Mouse (Mus musculus): Measurements from ENCODE around the gene Car1. TPM values are rescaled to one million over a fixed set of nuclear protein-coding genes. Genes with fewer than 3 reads are reported as not detected.
"Not testable (repeated sequence)": the region's sequence is repeated elsewhere in the genome, so short reads cannot be mapped to it uniquely, and the experiment has no call there.

The Car1 gene
- polyA plus RNA-seq, 1 experiment from 2014 or later, result not detected

DNA sequence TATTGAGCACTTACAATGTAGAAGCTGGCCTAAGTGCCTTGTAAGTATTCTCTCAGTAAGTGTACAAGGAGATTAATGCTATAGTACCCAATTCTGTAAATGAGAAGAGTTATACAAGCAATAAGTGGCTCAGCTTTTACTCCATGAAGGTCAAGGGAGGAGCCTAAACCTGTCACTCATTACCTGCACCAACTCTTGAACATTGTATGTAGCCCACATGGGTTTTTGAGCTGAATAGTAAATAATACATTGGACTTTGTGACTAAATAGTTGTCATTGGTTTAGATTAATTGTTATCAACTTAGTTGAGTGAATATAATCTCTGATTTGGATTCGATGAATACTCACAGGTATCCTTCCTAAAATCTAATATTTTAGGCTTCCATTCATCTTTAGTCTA is 35.7 kb downstream of the Car1 start:
- DNase-seq; H3K4me3 ChIP-seq (replicated peaks; ENCODE audit: low read depth, low read length); H3K4me1 ChIP-seq (ENCODE audit: control insufficient read depth, insufficient read depth, low read length); H3K9ac ChIP-seq (replicated peaks; ENCODE audit: low read length); H3K27me3 ChIP-seq (ENCODE audit: control insufficient read depth, insufficient read depth, low read length); ATAC-seq (ENCODE audit: low FRiP score, low TSS enrichment); H3K36me3 ChIP-seq (ENCODE audit: control insufficient read depth, insufficient read depth, low read length); H3K4me2 ChIP-seq (ENCODE audit: low read length); H3K9me3 ChIP-seq (ENCODE audit: control insufficient read depth, low read length); H3K27ac ChIP-seq (replicated peaks; ENCODE audit: low read depth, low read length): not testable (repeated sequence)
- 90% methylated on average over 1 of the region's 1 CpGs for WGBS

DNA sequence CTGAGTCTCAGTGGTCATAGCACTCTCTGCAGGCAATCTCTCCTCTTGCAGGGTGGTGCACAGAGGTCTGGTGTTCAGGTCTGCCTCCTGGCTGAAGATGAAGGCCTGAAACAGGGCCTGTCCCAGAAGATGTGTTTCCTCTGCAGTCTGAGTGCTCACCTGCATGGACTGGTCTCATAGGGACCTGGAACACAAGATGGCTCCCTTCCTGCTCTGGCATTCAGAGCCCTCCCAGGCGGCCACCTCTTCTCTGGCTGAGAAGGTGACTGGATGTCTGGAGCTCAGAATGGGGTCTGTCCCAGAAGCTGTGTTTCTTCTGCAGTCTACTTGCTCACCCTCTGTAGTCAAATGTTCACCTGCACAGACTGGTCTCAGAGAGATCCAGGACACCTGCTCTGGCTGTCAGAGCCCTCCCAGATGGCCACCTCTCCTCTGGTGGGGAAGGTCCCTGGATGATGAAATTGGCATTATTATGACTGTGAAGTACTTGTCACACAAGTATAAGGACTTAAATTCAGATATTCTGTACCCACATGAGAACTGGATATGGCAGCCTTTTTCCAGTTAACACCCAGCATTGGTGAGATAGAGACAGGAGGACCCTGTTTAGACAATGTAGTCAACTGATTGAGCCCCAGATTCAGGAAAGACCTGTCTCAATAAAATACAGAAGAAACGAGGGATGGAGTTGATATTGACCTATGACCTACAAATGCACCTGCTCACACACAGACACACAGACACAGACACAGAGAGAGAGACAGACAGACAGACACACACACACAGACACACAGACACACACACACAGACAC is 43.2 kb downstream of the Car1 start:
- Histone ChIP-seq H3K9ac (replicated peaks; ENCODE audit: low read length) (no peak overlapping the region), H3K4me1 (ENCODE audit: control insufficient read depth, insufficient read depth, low read length) (no peaks in the 10 kb centered on the region), H3K4me3 (replicated peaks; ENCODE audit: low read depth, low read length) (no peak overlapping the region), H3K4me2 (ENCODE audit: low read length) (no peak overlapping the region), H3K36me3 (ENCODE audit: control insufficient read depth, insufficient read depth, low read length) (no peaks in the 10 kb centered on the region), H3K27ac (replicated peaks; ENCODE audit: low read depth, low read length) (no peak overlapping the region), H3K9me3 (ENCODE audit: control insufficient read depth, low read length) (no peaks in the 10 kb centered on the region), H3K27me3 (ENCODE audit: control insufficient read depth, insufficient read depth, low read length) (no peaks in the 10 kb centered on the region)
- ATAC-seq (ENCODE audit: low FRiP score, low TSS enrichment), result no peak
- DNase-seq, result no peak
- WGBS, result 73% methylated on average over 2 of the region's 2 CpGs

DNA sequence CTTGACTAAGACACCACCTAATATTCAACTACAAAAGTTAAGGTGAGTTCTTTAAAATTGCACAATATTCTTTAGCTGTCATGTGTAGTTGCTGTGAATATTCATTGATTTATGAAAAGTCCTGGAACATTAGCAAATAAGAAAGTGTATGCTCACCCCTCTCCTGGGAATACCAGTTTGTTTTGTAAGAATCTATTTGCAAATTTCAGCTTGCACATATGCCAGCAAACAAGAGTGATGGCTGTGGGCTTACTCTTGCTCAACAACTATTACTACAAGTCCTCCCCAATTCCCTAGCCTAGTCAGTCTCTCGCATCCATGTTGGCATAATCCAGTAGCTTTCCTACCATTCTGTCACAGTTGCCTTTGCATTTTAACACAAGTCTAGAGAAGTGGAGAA is 52.5 kb downstream of the Car1 start:
- no peak for ATAC-seq (ENCODE audit: low FRiP score, low TSS enrichment)
- H3K4me1 ChIP-seq (ENCODE audit: control insufficient read depth, insufficient read depth, low read length), result no peaks in the 10 kb centered on the region
- WGBS, result 93% methylated on average over 1 of the region's 1 CpGs
- DNase-seq, result no peak
- H3K4me3 ChIP-seq (replicated peaks; ENCODE audit: low read depth, low read length), result no peak overlapping the region
- H3K9ac ChIP-seq (replicated peaks; ENCODE audit: low read length), result no peak overlapping the region
- no peaks in the 10 kb centered on the region for H3K9me3 ChIP-seq (ENCODE audit: control insufficient read depth, low read length)
- H3K27me3 ChIP-seq (ENCODE audit: control insufficient read depth, insufficient read depth, low read length), result no peaks in the 10 kb centered on the region
- H3K4me2 ChIP-seq (ENCODE audit: low read length), result no peak overlapping the region
- H3K27ac ChIP-seq (replicated peaks; ENCODE audit: low read depth, low read length), result no peak overlapping the region
- no peaks in the 10 kb centered on the region for H3K36me3 ChIP-seq (ENCODE audit: control insufficient read depth, insufficient read depth, low read length)

DNA sequence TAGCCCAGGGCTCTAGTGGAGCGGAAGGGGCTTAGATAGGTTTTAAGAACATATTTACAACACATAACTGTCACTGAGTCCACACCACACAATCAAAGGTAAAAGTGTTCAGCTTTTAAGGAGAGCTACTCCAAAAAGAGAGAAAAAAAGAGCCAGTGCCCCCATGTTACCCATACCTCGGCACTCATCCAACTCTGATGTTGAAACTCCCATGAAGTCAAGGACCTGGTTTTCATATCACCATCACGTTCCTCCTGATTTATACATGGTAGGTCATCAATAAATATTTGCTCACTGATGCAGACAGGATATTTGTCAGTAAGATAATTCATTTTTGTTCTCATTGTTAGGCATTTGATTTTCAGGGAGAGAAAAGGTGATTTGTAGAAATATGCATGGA is 62.1 kb downstream of the Car1 start:
- Histone ChIP-seq H3K36me3 (ENCODE audit: control insufficient read depth, insufficient read depth, low read length) (no peaks in the 10 kb centered on the region), H3K4me3 (replicated peaks; ENCODE audit: low read depth, low read length) (no peak overlapping the region), H3K27ac (replicated peaks; ENCODE audit: low read depth, low read length) (no peak overlapping the region), H3K4me2 (ENCODE audit: low read length) (no peak overlapping the region), H3K9ac (replicated peaks; ENCODE audit: low read length) (no peak overlapping the region), H3K4me1 (ENCODE audit: control insufficient read depth, insufficient read depth, low read length) (no peaks in the 10 kb centered on the region), H3K9me3 (ENCODE audit: control insufficient read depth, low read length) (no peaks in the 10 kb centered on the region), H3K27me3 (ENCODE audit: control insufficient read depth, insufficient read depth, low read length) (no peaks in the 10 kb centered on the region)
- DNase-seq, result no peak
- ATAC-seq (ENCODE audit: low FRiP score, low TSS enrichment), result no peak
- 91% methylated on average over 3 of the region's 3 CpGs for WGBS

DNA sequence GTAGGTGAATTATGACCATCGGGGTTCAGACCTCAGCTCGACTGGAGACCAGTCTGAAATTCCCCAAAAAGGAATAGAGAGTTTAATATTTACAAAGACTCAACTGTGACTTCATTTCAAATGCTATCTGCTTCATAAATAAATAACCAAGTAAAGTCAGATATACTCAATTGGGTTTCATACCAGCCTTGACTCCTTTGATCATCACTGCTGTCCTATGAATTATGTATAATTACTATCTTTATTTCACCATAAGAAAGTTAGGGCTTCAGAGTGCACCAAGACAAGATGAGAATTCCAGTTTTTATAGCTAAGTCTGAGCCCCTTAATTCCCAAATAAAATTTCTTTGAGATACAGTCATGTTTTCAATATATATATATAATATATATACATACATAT is 69.9 kb downstream of the Car1 start:
- Histone ChIP-seq H3K27ac (replicated peaks; ENCODE audit: low read depth, low read length) (no peak overlapping the region), H3K9me3 (ENCODE audit: control insufficient read depth, low read length) (no peaks in the 10 kb centered on the region), H3K27me3 (ENCODE audit: control insufficient read depth, insufficient read depth, low read length) (no peaks in the 10 kb centered on the region), H3K36me3 (ENCODE audit: control insufficient read depth, insufficient read depth, low read length) (no peaks in the 10 kb centered on the region), H3K4me1 (ENCODE audit: control insufficient read depth, insufficient read depth, low read length) (no peaks in the 10 kb centered on the region), H3K9ac (replicated peaks; ENCODE audit: low read length) (no peak overlapping the region), H3K4me2 (ENCODE audit: low read length) (no peak overlapping the region), H3K4me3 (replicated peaks; ENCODE audit: low read depth, low read length) (no peak overlapping the region)
- WGBS, result 91% methylated on average over 2 of the region's 2 CpGs
- ATAC-seq (ENCODE audit: low FRiP score, low TSS enrichment) (0 out of 2 replicates have a peak, but pooled peaks have one; percentile 58), DNase-seq (peak; percentile 2)

DNA sequence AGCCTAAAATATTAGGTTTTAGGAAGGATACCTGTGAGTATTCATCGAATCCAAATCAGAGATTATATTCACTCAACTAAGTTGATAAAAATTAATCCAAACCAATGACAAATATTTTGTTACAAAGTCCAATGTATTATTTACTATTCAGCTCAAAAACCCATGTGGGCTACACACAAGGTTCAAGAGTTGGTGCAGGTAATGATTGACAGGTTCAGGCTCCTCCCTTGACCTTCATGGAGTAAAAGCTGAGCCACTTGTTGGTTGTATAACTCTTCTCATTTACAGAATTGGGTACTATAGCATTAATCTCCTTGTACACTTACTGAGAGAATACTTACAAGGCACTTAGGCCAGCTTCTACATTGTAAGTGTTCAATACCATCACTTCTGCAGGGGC is 80.7 kb downstream of the Car1 start:
- H3K9ac ChIP-seq (replicated peaks; ENCODE audit: low read length); H3K4me1 ChIP-seq (ENCODE audit: control insufficient read depth, insufficient read depth, low read length); H3K4me2 ChIP-seq (ENCODE audit: low read length); H3K4me3 ChIP-seq (replicated peaks; ENCODE audit: low read depth, low read length); DNase-seq; H3K27ac ChIP-seq (replicated peaks; ENCODE audit: low read depth, low read length); H3K36me3 ChIP-seq (ENCODE audit: control insufficient read depth, insufficient read depth, low read length); H3K9me3 ChIP-seq (ENCODE audit: control insufficient read depth, low read length); H3K27me3 ChIP-seq (ENCODE audit: control insufficient read depth, insufficient read depth, low read length); ATAC-seq (ENCODE audit: low FRiP score, low TSS enrichment): not testable (repeated sequence)
- WGBS, result 91% methylated on average over 1 of the region's 1 CpGs

DNA sequence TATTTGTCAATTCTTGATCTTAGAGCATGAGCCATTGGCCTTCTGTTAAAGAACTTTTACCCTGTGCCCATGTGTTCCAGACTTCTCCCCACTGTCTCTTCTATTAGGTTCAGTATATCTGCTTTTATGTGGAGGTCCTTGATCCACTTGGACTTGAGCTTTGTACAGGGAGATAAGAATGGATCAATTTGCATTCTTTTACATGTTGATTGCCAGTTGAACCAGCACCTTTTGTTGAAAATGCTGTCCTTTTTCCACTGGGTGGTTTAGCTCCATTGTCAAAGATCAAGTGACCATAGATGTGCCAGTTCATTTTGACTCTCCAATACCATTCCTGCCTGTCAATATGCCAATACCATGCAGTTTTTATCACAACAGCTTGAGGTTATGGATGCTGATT is 82.7 kb downstream of the Car1 start:
- H3K4me1 ChIP-seq (ENCODE audit: control insufficient read depth, insufficient read depth, low read length); H3K36me3 ChIP-seq (ENCODE audit: control insufficient read depth, insufficient read depth, low read length); H3K9me3 ChIP-seq (ENCODE audit: control insufficient read depth, low read length); H3K4me3 ChIP-seq (replicated peaks; ENCODE audit: low read depth, low read length); H3K9ac ChIP-seq (replicated peaks; ENCODE audit: low read length); ATAC-seq (ENCODE audit: low FRiP score, low TSS enrichment); H3K4me2 ChIP-seq (ENCODE audit: low read length); DNase-seq; H3K27me3 ChIP-seq (ENCODE audit: control insufficient read depth, insufficient read depth, low read length); H3K27ac ChIP-seq (replicated peaks; ENCODE audit: low read depth, low read length): not testable (repeated sequence)

Other genes starting within 250 kb of the Car1 start
- gene 1810022K09Rik, start 197.1 kb downstream of the Car1 start, polyA plus RNA-seq (2014; fragmentation: Nextera tagmentation; extraction: Ambion mirVana), result 363 and 379 TPM in 2 replicates
- 0.50 TPM in 1 of 2 replicates, not detected in the other for gene Car13, start 166.6 kb downstream of the Car1 start, polyA plus RNA-seq (2014; fragmentation: Nextera tagmentation; extraction: Ambion mirVana)
- gene Car3, start 55.1 kb upstream of the Car1 start, polyA plus RNA-seq (2014; fragmentation: Nextera tagmentation; extraction: Ambion mirVana), result 1.2 and 1.8 TPM in 2 replicates
- 10.4 and 18.8 TPM in 2 replicates for gene Car2, start 77.9 kb upstream of the Car1 start, polyA plus RNA-seq (2014; fragmentation: Nextera tagmentation; extraction: Ambion mirVana)

All from midbrain, embryonic 14.5 days (tissue).